Mouse (Mus musculus) retina, embryonic 14.5 days (tissue): ENCODE data around the gene Stk11.
A peak's percentile ranks its signal among the peaks of the same experiment; 100 is the strongest.

Experiments used
- DNase-seq: peaks from one replicate; pipeline ENCODE4 v3.0.0-alpha.2; 2015; ENCODE audit warnings: low spot score

Stk11 gene

DNA sequence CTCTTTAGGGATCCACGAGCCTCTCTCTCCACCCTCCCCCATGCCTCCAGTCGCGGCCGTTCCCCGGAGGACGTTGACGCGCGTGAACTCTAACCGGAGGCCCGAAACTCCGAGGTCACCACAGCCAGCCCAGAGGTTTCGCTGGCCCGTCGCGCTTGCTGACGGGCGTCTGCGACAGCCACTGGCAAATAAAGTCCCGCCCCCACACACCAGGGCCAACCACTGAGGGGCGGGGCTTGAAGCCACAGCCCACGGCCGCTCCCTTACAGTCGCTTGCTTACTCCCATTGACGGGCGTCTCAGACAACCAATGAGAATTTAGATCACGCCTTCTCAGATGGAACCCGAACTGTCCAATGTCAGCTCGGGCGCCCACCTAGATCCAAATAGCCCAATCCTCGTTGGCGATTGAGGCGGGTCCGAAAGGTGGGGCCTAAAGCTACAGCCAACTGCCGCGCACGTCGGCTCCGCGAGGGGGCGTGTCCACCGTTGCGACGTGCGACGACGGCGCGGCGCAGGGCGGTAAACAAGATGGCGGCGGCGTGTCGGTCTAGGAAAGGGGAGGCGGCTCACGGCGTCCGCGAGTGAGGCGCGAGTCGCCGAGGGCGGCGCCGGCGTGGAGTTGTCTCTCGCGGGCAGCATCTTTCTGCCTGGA lies at the start of gene Stk11:
TSS of gene Stk11 (plus strand) at position 514 of the 654 bp plus-strand sequence.
- DNase-seq, result peak; percentile 100

DNA sequence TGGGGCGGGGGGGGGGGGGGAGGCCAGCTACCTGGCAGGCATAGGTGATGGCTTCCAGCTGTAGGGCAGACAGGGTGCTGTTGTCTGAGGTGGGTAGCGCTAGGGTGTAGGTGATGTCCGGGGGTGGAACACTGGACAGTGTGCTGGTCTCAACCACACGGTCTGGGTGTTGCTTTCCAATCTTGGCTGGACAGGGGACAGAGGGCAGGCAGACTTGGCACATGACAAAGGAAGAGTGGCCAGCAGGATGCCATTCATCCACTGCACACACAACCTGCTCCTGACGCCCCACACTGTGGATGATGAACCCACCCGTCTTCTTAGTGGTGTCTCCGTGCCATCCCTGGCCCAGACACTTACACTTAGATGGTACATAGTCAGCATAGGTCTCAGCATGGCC lies 46.4 kb upstream of the Stk11 start:
- DNase-seq, result no peak

DNA sequence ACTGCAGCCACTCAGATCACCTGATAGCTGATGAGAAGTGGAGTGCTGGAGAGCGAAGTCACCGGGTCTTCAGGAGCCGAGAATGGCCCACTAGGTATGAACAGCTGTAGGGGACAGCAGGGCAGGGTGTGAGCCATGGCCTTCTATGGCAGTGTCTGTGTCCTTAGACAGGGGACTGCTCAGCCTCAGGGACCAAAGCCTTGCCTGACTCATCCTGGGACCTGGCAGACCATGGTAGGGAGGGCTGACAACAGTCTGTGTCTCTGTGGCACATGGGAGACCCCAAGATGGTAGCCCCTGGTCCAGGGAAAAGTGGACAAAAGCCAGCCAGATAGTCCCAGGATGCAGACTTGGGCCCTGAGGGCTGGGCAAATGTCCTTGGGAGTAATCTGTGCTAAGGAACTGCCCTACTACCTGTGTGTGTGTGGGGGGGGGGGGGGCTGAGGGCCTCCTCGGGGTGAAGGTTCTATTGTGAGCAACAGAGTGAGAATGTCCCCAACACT lies 45.6 kb upstream of the Stk11 start:
- DNase-seq, result no peak

DNA sequence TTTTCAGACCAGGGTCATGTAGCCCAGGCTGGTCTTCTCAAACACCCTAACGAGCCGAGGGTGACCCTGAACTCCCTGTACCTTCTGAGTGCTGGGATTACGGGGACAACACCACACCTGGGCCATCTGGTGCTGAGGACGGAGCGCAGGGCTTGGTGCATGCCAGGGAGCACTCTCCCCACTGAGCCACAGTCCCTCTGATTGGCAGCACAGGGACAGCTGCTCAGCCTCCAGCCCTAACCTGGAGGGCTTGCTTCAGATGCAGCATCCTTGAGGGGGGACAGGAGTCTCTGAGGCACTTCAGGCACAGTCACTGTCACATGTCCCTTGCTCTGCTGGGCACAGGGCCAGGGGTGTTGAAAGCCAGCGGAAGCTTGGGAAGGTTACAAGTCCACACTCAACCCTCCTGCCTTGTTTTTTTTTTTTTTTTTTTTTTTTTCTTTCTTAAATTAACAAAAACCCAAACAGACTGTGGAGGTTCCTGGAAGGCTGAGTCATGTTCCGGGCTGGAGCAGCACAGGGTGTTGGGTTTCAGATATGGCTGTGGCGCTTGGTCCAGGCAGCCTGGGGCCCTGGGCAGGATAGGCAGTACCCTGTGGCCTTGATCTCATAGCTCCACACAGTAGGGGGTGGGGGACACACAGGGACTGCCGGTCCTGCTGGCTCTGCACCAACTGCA lies 44.6 kb upstream of the Stk11 start:
- no peak for DNase-seq

DNA sequence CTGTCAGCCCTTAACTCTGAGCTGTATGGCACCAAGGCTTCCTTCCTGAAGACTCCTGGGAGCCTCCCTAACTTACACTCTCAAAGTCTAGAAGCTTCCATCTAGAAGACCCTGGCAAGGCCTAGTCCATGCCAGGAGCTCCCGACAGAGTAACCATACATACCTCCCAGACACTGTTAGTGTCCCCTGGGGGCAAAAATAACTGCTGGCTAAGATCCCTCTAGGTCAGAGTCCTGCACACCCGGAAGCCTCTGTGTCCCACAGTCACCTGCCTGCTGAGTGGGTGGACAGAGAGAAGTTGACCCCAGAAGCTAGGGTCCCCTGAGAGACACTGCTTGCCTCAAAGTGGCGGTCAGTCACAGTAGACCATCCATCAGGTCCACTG lies 44.1 kb upstream of the Stk11 start:
- DNase-seq, result no peak

DNA sequence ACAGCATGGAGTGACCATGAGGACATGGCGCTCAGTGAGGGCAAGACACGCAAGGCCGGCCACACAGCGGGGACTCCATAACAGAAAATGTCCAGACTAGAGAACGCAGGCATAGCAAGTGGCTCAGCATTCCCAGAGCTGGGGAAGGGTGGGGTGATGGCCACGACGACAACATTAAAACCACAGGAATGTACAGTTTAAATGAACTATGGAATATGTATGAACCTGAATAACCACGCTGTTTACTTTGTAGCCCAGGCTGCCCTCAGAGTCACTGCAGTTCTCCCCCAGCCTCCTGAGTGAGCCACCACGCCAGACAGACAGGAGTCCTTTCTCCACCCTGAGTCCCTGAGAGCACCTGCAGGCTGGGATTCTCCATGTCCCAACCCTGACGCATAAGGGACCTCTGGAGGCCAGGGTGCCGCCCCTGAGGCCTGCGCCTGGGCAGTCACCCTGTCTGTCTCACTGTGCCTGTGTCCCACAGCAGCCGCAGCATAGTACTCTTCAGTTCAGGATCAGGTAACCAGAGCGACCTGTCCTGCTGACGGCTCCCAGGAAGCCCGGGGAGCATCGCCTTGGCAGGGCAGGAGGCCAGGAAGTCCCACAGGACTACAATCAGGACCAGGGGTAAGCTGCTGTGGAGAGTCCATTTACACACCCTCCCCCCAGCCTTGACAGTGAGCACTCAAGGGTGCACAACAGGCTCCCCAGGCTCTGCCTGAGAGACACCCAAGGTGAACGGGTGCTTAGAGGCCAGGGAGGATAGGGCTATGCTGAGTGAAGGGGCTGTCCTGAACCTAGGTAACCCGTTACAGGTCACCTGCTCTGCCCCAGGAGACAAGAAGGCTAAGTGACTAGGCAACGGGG lies 42.7 kb upstream of the Stk11 start:
- DNase-seq, result no peak

DNA sequence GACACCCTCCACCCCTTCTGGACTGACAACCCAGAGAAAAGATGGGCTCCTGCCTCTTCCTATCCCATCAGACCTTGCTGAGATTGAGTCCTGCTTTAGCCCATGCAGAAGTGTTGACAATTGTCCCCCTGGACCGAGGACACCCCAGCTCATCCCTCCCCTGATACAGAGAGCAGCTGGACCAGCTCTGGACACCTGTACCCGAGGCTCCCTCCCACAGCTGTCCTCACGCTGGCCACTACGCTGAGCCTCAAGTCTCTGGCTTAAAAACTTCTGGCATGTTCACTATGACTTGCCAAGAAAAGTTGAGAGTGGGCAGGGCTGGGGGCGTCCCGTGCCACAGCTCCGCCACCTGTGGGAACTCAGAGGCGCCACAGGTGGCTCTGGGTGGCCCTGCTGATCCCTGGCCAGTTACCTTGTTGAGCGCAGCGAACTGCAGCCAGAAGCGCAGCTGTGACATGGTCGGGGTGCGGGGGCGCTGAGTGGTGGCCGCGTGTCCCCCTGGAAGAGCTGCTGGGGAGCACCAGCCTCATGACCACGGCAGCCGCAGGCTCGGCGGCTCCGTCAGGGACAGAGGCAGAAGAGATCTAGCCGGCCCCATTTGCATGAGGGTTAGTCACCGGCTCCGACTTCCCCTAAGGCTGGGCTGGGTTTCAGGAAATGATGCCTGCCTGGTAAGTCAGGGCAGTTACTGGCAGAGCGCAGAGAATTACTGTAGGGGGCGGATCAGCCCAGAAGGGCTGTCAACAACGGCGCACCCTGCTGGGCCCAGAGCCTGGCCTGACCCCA lies 40.6 kb upstream of the Stk11 start:
- DNase-seq, result peak; percentile 33

DNA sequence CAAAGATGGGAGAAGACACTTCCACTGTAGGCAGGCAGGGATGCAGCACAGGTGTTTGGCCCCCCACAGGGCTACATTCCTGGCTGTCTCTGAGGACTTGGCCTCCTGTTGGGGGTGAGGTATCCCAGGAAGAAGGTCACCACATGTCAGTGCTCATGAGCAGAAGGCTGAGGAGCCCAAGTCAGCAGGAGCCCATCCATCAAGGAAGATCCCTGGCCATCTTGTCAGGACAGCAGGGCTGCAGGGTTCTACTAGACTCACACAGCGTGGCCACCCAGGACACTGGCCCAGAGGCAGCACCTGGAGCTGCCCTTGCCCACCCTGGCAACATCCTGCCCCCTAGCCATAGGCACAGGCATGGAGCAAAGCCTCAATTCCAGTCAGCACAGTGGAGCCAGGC lies 39.7 kb upstream of the Stk11 start:
- no peak for DNase-seq

DNA sequence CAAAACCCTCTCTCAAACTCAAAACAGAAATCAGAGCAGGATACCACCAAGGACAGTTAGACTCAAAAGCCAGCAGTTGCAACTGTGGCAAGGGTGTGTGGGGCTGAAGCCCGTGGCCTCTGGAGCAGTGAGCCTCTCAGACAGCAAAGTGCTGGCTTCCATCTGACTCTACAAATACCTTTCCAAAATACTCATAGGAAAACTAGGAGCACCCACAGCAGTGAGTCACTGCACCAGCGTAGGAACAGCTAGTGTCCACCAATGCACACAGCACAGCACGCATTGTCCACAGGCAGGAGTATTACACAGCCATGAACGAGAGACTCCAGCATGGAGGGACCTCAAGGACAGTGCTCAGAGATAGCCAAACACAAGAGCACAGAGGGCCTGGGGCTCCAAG lies 39.2 kb upstream of the Stk11 start:
- DNase-seq, result no peak

DNA sequence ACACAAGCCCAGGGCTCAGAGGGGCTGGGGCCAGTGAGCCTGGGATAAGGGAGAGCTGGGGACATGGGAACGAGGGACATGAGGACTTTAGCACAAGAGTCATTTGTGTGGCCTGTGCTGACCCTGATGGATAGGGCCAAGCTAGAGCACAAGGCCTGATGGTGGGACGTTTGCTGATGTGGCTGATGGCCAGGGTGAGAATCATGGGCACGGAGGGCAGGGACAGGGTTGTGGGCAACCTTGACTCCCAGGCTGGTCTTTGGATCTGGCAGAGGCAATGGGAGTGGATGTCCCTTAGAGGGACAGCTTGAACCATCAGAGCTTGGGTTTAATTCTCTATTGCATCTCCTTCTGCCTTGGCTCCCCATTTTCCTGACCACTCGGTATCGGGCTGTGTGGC lies 38.3 kb upstream of the Stk11 start:
- DNase-seq, result no peak

DNA sequence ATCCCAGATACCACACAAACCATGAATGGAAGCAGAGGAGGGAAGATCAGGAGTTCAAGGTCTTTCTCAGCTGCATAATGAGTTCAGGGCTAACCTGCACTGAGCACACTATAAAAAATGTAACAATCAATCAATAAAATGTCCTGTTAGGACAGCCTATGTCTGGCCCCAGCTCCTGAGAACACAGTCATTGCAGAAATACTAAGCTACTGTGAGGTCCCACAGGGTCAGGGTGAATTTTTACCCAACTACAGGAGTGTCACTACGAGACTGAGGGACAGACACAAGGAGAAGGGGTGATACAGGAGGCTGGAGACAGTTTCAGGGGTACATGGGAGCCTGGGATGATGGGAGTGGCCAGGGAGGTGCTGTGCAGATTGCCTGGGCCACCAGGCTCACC lies 37.2 kb upstream of the Stk11 start:
- no peak for DNase-seq

DNA sequence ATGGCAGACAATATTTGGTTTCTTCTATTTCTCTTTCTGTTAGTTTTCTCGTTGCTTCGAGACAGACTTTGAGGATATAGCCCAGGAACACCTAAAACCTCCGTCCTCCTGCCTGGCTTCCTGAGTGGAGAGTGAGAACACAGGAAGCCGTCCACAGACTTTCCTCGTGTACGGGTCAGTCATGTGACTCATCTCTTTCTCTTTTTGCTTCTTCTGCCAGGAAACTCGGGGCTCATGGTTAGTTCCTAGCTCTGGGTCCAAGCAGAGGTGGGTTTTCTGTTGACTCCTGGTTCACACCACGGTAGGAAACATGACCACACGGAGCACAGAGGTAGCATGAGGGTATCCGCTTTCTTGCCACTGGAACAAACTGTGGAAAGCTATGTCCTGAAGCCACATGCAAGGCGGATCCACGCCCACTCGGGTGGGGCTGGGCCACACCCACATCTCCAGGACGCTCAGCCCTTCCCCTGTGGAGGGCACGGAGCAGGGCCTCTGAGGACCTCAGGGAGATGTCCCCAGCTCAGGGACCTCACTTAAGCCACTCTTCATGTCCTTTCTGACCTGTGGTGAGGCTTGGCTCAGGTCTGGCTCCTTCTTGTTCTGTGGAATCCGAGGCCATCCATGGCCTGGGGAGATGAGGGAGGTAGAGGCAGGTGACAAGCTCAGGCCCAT lies 35.1 kb upstream of the Stk11 start:
- no peak for DNase-seq

DNA sequence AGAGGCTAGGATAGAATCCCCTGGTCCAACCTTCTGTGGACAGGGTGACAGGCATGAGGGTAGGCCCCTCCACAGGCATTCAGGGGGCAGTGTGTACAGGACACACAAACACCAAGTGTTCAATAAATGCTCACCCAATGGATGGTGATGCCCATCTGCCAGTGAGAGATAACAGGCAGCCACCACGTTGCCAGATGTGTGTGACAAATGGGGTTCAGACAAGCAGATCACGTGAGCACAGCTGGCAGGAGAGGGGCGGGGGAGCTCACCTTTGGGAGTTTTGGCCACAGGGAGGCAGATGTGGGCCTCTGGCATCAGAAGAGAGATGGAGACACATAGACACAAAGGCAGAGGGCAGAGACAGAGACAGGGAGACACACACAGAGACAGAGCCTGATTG lies 34.5 kb upstream of the Stk11 start:
- DNase-seq, result no peak

DNA sequence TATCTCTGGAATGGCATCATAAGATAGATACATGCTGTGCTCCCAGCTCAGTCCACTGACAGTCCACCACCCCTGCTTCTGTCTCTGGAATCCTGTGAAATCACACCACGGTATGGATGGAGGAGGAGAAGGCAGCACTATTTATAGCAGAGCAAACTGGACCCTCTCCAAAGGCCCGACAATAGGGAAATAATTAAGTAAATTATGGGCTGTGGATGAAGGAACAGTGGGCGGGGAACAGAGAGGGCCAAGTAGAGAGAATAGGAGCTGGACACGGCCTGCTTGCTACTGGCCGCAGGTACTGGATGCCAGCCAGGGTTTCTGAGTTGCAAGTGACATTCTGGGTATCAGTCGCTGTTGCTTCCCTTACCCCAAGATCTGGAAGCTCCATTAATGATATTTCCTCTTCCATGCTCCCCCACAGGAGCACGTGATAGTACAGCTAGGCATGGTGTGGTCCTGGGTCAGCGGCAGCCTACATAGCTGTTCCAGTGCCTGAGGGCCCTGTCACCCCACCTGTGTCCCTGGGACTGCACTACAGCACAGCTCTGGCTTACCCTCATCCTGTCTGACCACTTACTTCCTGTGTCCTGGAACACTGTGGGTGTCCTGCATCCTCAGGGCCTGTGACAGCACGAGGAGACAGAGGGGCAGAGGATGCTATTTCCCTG lies 30.7 kb upstream of the Stk11 start:
- no peak for DNase-seq

DNA sequence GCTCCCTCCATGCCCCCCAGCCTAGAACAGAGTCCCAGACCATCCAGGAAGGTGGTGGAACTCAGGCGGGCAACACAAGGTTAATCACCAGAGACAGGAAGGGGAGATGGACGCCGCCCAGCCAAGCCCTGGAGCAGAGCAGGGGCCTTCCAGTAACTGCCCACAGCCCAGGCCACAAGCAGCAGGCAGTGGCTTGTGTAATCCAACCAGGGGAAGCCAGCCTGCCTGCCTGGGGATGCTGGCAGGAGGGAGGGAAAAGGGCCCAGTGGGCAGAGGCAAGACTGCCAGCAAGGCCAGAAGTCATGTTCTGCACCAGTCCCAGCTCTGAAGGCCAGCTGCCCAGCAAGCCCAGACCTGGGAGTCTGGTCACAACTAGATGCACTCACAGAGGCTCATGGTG lies 28.8 kb upstream of the Stk11 start:
- DNase-seq, result no peak

DNA sequence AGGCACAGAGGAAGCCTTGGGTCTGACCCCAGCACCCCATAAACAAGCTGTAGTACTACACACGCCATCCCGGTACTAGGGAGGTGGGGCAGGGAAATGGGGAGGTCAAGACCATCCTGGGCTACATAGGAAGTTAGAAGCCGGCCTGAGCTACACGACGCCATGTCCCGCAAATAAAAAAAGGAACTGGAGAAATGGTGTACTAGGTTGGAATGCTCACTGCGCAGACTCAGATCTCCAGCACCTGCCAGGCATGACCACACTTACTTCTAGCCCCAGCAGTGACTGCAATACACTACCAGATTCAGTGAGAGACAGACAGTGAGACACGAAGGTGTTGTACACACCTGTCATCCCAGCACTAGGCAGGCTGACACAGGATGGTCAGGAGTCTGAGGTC lies 28.1 kb upstream of the Stk11 start:
- no peak for DNase-seq

DNA sequence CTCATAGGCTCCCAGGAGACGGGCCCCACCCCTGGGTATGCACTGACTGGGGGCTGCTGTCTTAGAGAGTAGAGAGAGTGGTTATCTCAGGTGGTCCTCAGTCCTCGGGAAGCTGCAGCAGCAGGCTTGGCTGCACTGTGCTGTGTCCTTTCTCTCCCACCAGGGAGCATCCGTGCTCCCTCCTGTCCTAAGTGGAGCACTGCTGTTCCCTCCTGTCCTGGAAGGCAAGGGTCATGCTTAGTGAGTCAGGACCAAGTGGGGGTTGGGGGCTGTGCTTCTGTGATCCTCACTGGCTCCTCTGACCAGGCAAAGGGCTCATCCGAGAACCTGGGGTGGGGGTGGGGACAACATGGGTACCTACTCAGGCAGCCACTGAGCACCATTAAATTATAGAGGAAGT lies 26.5 kb upstream of the Stk11 start:
- no peak for DNase-seq

DNA sequence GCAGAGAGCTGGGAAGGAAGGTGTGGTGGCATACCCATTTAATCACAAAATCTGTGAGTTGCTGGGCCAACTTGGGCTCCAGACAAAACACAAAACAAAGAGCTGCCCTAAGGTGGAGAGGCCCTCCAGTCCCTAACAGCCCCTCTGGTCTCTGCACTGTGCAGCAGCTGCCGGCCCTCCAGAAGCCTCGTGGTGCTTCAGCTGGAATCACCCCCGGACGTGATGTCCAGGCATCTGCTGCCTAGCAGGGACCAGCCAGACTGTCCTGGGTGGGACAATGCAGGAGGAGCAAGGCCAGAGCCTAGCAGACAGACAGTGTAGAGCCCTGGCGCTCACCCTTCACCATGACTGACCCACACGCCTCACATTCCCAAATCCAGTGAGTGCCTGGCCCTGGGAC lies 24.1 kb upstream of the Stk11 start:
- no peak for DNase-seq

DNA sequence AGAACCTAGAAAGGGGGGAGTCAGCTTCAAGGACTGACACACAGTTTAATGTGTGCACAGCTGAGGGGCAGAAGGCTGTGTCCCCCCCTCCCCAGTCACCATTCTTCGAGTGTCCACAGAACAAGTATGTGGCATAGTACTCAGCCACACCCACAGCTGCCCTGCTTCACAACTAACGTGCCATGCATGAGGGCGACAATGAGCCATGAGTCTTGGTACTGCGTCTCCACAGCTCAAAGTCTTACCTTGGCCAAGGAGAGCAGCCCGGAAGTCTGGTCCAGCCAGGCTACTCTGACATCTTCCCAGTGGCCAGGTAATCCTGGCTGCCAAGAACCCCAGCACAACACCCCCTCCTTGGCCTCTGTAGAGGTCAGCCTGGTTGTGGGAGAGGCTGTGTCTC lies 22.9 kb upstream of the Stk11 start:
- DNase-seq, result no peak

DNA sequence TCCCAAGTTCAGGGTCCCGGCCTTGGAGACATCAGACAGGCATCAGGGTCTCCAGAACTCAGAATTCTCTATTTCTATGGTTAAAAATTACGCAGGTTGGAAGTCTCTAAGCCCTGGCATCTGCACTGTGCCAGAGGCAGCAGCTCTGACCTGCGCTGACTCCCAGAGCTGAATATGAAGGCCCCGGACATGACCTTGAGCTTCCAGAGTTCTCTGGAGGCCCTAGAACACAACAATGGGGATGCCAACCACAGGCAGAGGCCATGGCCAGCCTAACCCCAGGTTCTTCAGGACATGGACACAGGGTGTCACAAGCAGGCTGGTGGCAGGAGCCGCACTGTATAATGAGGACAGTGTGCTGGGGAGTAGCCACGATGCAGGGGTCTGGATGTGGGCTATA lies 21.5 kb upstream of the Stk11 start:
- DNase-seq, result no peak

DNA sequence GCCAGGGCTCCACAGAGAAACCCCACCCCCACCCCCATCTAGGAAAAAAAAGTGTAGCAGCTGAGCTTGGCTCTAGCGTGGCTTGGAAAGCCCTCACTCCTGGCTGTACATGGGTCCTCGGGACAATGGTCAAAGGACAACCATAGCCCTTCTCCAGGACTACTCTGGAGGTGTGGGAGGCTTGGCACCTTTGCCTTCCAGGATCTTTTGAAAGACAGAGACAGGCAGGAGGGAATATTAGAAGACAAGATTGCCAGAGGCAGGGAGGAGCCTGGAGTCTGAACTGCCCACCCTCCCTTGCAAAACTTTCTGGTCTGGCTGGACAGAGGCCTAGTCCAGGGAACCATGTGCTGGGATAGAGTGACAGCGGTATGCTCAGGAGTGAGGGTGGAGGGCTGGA lies 20.9 kb upstream of the Stk11 start:
- DNase-seq, result no peak
